Mouse (Mus musculus): ENCODE results near the gene Eomes.

DNA sequence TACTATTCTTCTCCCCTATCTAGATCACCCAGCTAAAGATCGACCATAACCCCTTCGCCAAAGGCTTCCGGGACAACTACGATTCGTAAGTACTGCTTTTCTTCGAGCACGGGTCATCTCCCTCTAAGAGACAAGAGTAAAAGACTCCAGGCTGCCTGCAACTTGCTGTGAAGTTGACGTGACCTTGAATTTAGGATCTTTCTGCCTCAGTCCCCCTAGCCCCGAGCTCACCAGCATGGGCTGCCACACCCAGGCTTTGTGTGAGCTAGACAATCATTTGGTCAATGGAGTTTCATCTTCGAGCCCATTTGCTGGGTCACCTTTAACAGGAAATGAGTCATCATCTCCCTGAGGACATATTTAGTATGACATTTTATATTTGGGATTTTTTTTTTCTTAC is 4.2 kb downstream of the Eomes start:
- TF ChIP-seq JUND (conservative IDR thresholded peaks at IDR 0.05; ENCODE audit: low read depth, low read length) (no peak), PAX5 (IDR thresholded peaks at IDR 0.05; ENCODE audit: low read length) (no peak), CTCF (conservative IDR thresholded peaks at IDR 0.05 in 1 of 2, IDR thresholded peaks at IDR 0.05 in 1 of 2; ENCODE audit: low read depth in 2 of 2, low read length in 2 of 2) (no peak), CHD2 (IDR thresholded peaks at IDR 0.05; ENCODE audit: low read length) (no peak), ZC3H11A (IDR thresholded peaks at IDR 0.05; ENCODE audit: low read depth, low read length) (no peak), POLR2A (IDR thresholded peaks at IDR 0.05; ENCODE audit: low read depth, low read length) (no peak), TCF12 (IDR thresholded peaks at IDR 0.05; ENCODE audit: low read depth, low read length) (no peak), GABPA (IDR thresholded peaks at IDR 0.05; ENCODE audit: insufficient replicate concordance, low read depth, low read length) (no peak), UBTF (IDR thresholded peaks at IDR 0.05; ENCODE audit: low read depth, low read length) (no peak), SMC3 (IDR thresholded peaks at IDR 0.05; ENCODE audit: low read depth, low read length) (no peak)

Measured in CH12.LX (cell line).